Mouse (Mus musculus): Measurements from ENCODE around the gene Tor1b. TPM values are rescaled to one million over a fixed set of nuclear protein-coding genes. Genes with fewer than 3 reads are reported as not detected.

Gene Tor1b
- polyA plus RNA-seq, 1 experiment, result 35.9 TPM

- Histone ChIP-seq H3K27ac (ENCODE audit: insufficient read depth, low read length) (no peak overlapping the region), H3K4me3 (ENCODE audit: insufficient read depth, low read length) (peak overlapping the region; percentile 48), H3K4me1 (ENCODE audit: control insufficient read depth, insufficient read depth, low read length) (no peaks in the 10 kb centered on the region)
- TF ChIP-seq POLR2A (IDR thresholded peaks at IDR 0.05; ENCODE audit: extremely low read depth, insufficient read depth, low read length) (peak; percentile 13; the same call in 1 of the 2 replicates), CTCF (IDR thresholded peaks at IDR 0.05; ENCODE audit: extremely low read depth, insufficient read depth, low read length) (peak; percentile 94)
These were observed 10.2 kb upstream of the Tor1b start for GRCm38 (mm10) chr2:30942603-30943011.

GRCm38 (mm10) chr2:30952457-30952823, 319 bp upstream of the Tor1b start:
- Histone ChIP-seq H3K4me1 (ENCODE audit: control insufficient read depth, insufficient read depth, low read length) (peaks cover 11% of the 10 kb centered on the region), H3K27ac (ENCODE audit: insufficient read depth, low read length) (no peak overlapping the region), H3K4me3 (ENCODE audit: insufficient read depth, low read length) (peak overlapping the region; percentile 79)
- TF ChIP-seq CTCF (IDR thresholded peaks at IDR 0.05; ENCODE audit: extremely low read depth, insufficient read depth, low read length) (0 out of 2 replicates have a peak, but pooled peaks have one; percentile 14), POLR2A (IDR thresholded peaks at IDR 0.05; ENCODE audit: extremely low read depth, insufficient read depth, low read length) (no peak)

- Histone ChIP-seq H3K4me3 (ENCODE audit: insufficient read depth, low read length) (peak overlapping the region; percentile 10; the same call in 1 of the 2 replicates), H3K4me1 (ENCODE audit: control insufficient read depth, insufficient read depth, low read length) (peaks cover 13% of the 10 kb centered on the region), H3K27ac (ENCODE audit: insufficient read depth, low read length) (no peak overlapping the region)
- no peak for TF ChIP-seq CTCF (IDR thresholded peaks at IDR 0.05; ENCODE audit: extremely low read depth, insufficient read depth, low read length)
- no peak for TF ChIP-seq POLR2A (IDR thresholded peaks at IDR 0.05; ENCODE audit: extremely low read depth, insufficient read depth, low read length)
These were observed 2.0 kb downstream of the Tor1b start for GRCm38 (mm10) chr2:30954797-30955196.

GRCm38 (mm10) chr2:30957511-30957910, 4.8 kb downstream of the Tor1b start:
- H3K4me1 ChIP-seq (ENCODE audit: control insufficient read depth, insufficient read depth, low read length), result peaks cover 13% of the 10 kb centered on the region
- H3K27ac ChIP-seq (ENCODE audit: insufficient read depth, low read length), result no peak overlapping the region
- no peak for TF ChIP-seq POLR2A (IDR thresholded peaks at IDR 0.05; ENCODE audit: extremely low read depth, insufficient read depth, low read length)
- TF ChIP-seq CTCF (IDR thresholded peaks at IDR 0.05; ENCODE audit: extremely low read depth, insufficient read depth, low read length), result no peak
- no peak overlapping the region for H3K4me3 ChIP-seq (ENCODE audit: insufficient read depth, low read length)

GRCm38 (mm10) chr2:30958726-30959125, 6.0 kb downstream of the Tor1b start:
- Histone ChIP-seq H3K27ac (ENCODE audit: insufficient read depth, low read length) (no peak overlapping the region), H3K4me1 (ENCODE audit: control insufficient read depth, insufficient read depth, low read length) (peaks cover 11% of the 10 kb centered on the region), H3K4me3 (ENCODE audit: insufficient read depth, low read length) (no peak overlapping the region)
- no peak for TF ChIP-seq POLR2A (IDR thresholded peaks at IDR 0.05; ENCODE audit: extremely low read depth, insufficient read depth, low read length)
- no peak for TF ChIP-seq CTCF (IDR thresholded peaks at IDR 0.05; ENCODE audit: extremely low read depth, insufficient read depth, low read length)

- TF ChIP-seq CTCF (IDR thresholded peaks at IDR 0.05; ENCODE audit: extremely low read depth, insufficient read depth, low read length) (no peak), POLR2A (IDR thresholded peaks at IDR 0.05; ENCODE audit: extremely low read depth, insufficient read depth, low read length) (no peak)
These were observed 7.1 kb downstream of the Tor1b start for GRCm38 (mm10) chr2:30959856-30960255.

GRCm38 (mm10) chr2:30962570-30963254, 10.0 kb downstream of the Tor1b start:
- TF ChIP-seq POLR2A (IDR thresholded peaks at IDR 0.05; ENCODE audit: extremely low read depth, insufficient read depth, low read length) (no peak), CTCF (IDR thresholded peaks at IDR 0.05; ENCODE audit: extremely low read depth, insufficient read depth, low read length) (no peak)
- 0 out of 2 replicates have a peak overlapping the region, but pooled peaks have one; percentile 12 for H3K27ac ChIP-seq (ENCODE audit: insufficient read depth, low read length)
- peaks cover 6% of the 10 kb centered on the region; the same call in 1 of the 2 replicates for H3K4me1 ChIP-seq (ENCODE audit: control insufficient read depth, insufficient read depth, low read length)
- H3K4me3 ChIP-seq (ENCODE audit: insufficient read depth, low read length), result no peak overlapping the region

More at GRCm38 (mm10) chr2:30959856-30960255, 7.1 kb downstream of the Tor1b start:
- Histone ChIP-seq H3K4me3 (ENCODE audit: insufficient read depth, low read length) (no peak overlapping the region), H3K4me1 (ENCODE audit: control insufficient read depth, insufficient read depth, low read length) (peaks cover 7% of the 10 kb centered on the region), H3K27ac (ENCODE audit: insufficient read depth, low read length) (no peak overlapping the region)

GRCm38 (mm10) chr2:30965627-30966026, 12.9 kb downstream of the Tor1b start:
- no peak for TF ChIP-seq POLR2A (IDR thresholded peaks at IDR 0.05; ENCODE audit: extremely low read depth, insufficient read depth, low read length)
- peaks cover 5% of the 10 kb centered on the region; the same call in 1 of the 2 replicates for H3K4me1 ChIP-seq (ENCODE audit: control insufficient read depth, insufficient read depth, low read length)
- no peak overlapping the region for H3K27ac ChIP-seq (ENCODE audit: insufficient read depth, low read length)
- no peak overlapping the region for H3K4me3 ChIP-seq (ENCODE audit: insufficient read depth, low read length)

- Histone ChIP-seq H3K27ac (ENCODE audit: insufficient read depth, low read length) (no peak overlapping the region), H3K4me3 (ENCODE audit: insufficient read depth, low read length) (peak overlapping the region; percentile 94), H3K4me1 (ENCODE audit: control insufficient read depth, insufficient read depth, low read length) (peaks cover 5% of the 10 kb centered on the region; the same call in 1 of the 2 replicates)
- TF ChIP-seq POLR2A (IDR thresholded peaks at IDR 0.05; ENCODE audit: extremely low read depth, insufficient read depth, low read length) (no peak), CTCF (IDR thresholded peaks at IDR 0.05; ENCODE audit: extremely low read depth, insufficient read depth, low read length) (no peak)
These were observed 14.1 kb downstream of the Tor1b start for GRCm38 (mm10) chr2:30966826-30967225.
